Mouse (Mus musculus) bone marrow macrophage, adult 2 months (primary cell): Measurements from ENCODE around the gene Ahcy. TPM values are rescaled to one million over a fixed set of nuclear protein-coding genes. Genes with fewer than 3 reads are reported as not detected.
A peak's percentile ranks its signal among the peaks of the same experiment; 100 is the strongest.

Experiments used
- H3K27ac ChIP-seq: 2 replicates; pipeline ENCODE4 v1.5.1; 2012; ENCODE audit warnings: low read depth, low read length; ENCODE audit not compliant: insufficient read depth
- H3K4me1 ChIP-seq: 2 replicates; pipeline ENCODE4 v1.6.1; 2012; ENCODE audit warnings: low read length; ENCODE audit not compliant: control insufficient read depth, insufficient read depth
- H3K4me3 ChIP-seq: 2 replicates; pipeline ENCODE4 v1.5.1; 2012; ENCODE audit warnings: mild to moderate bottlenecking, low read length, moderate library complexity; ENCODE audit not compliant: insufficient read depth
- CTCF ChIP-seq: IDR thresholded peaks from 2 replicates; pipeline ENCODE4 v1.5.1; 2012; ENCODE audit warnings: low read depth, mild to moderate bottlenecking, low read length, moderate library complexity
- POLR2A ChIP-seq: IDR thresholded peaks from 2 replicates; pipeline ENCODE4 v1.6.1; 2012; ENCODE audit warnings: mild to moderate bottlenecking, low read depth, low read length, borderline replicate concordance
- polyA plus RNA-seq: library from polyadenylated mRNA; stranded (reverse); fragments of >200 nt; gene quantifications from 2 replicates; pipeline ENCODE4 v1.2.4, GENCODE M21; 2012; ENCODE audit not compliant: missing spikeins, insufficient read depth, insufficient read length

The Ahcy gene
- polyA plus RNA-seq, 1 experiment = 7.8 TPM

- Histone ChIP-seq H3K4me3 (no peak overlapping the region), H3K27ac (no peak overlapping the region), H3K4me1 (no peaks in the 10 kb centered on the region)
- TF ChIP-seq POLR2A (no peak), CTCF (no peak)
Measured at GRCm38 (mm10) chr2:155093418-155093817, 19.1 kb upstream of the Ahcy start.

GRCm38 (mm10) chr2:155091743-155092075, 17.4 kb upstream of the Ahcy start:
- no peak overlapping the region for H3K27ac ChIP-seq
- no peaks in the 10 kb centered on the region for H3K4me1 ChIP-seq
- TF ChIP-seq CTCF (no peak), POLR2A (no peak)
- no peak overlapping the region for H3K4me3 ChIP-seq

- Histone ChIP-seq H3K27ac (no peak overlapping the region), H3K4me1 (no peaks in the 10 kb centered on the region), H3K4me3 (no peak overlapping the region)
- TF ChIP-seq POLR2A (no peak), CTCF (no peak)
Measured at GRCm38 (mm10) chr2:155090909-155091742, 16.8 kb upstream of the Ahcy start.

GRCm38 (mm10) chr2:155088264-155088663, 14.0 kb upstream of the Ahcy start:
- no peak overlapping the region for H3K4me3 ChIP-seq

GRCm38 (mm10) chr2:155086328-155086727, 12.0 kb upstream of the Ahcy start:
- no peak overlapping the region for H3K4me3 ChIP-seq
- no peak overlapping the region for H3K27ac ChIP-seq
- H3K4me1 ChIP-seq = no peaks in the 10 kb centered on the region
- TF ChIP-seq POLR2A (no peak), CTCF (no peak)

More at GRCm38 (mm10) chr2:155088264-155088663, 14.0 kb upstream of the Ahcy start:
- Histone ChIP-seq H3K4me1 (no peaks in the 10 kb centered on the region), H3K27ac (no peak overlapping the region)
- TF ChIP-seq POLR2A (no peak), CTCF (no peak)

- Histone ChIP-seq H3K4me1 (no peaks in the 10 kb centered on the region), H3K27ac (no peak overlapping the region), H3K4me3 (no peak overlapping the region)
- TF ChIP-seq CTCF (no peak), POLR2A (no peak)
Measured at GRCm38 (mm10) chr2:155084546-155084945, 10.2 kb upstream of the Ahcy start.

GRCm38 (mm10) chr2:155082121-155082803, 8.0 kb upstream of the Ahcy start:
- TF ChIP-seq CTCF (peak; percentile 72), POLR2A (no peak)
- no peaks in the 10 kb centered on the region for H3K4me1 ChIP-seq
- no peak overlapping the region for H3K27ac ChIP-seq
- no peak overlapping the region for H3K4me3 ChIP-seq

GRCm38 (mm10) chr2:155081056-155081455, 6.8 kb upstream of the Ahcy start:
- Histone ChIP-seq H3K4me3 (no peak overlapping the region), H3K27ac (no peak overlapping the region), H3K4me1 (no peaks in the 10 kb centered on the region)
- TF ChIP-seq CTCF (no peak), POLR2A (no peak)

GRCm38 (mm10) chr2:155080179-155080530, 5.9 kb upstream of the Ahcy start:
- H3K4me1 ChIP-seq = no peaks in the 10 kb centered on the region
- TF ChIP-seq CTCF (no peak), POLR2A (no peak)
- H3K27ac ChIP-seq = no peak overlapping the region
- H3K4me3 ChIP-seq = no peak overlapping the region

GRCm38 (mm10) chr2:155079500-155080178, 5.3 kb upstream of the Ahcy start:
- H3K4me3 ChIP-seq = no peak overlapping the region
- TF ChIP-seq POLR2A = no peak
- TF ChIP-seq CTCF = no peak
- H3K27ac ChIP-seq = no peak overlapping the region
- peaks cover 4% of the 10 kb centered on the region for H3K4me1 ChIP-seq
